In the genomic region with DNA sequence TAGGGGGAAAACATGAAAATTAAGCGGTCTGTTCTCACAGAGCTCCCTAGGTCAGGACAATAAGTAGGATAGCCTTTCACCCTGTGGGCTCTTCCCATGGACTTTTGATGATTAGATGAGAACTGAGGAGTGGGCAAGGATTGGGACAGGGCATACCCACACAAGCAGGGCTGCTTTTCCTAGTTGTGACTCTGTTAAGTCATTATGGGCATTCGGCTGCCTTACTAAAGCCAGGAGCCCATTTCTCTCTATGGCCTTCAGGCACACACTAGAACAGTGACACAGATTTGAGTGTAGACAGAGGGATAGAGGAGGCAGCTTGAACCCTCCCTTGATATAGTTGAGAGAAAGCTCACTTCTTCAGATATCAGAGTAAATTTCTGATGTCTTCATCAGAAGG, we compare ENCODE assay signal across 18 mouse cellular contexts. TPM values are rescaled to one million over a fixed set of nuclear protein-coding genes. Genes with fewer than 3 reads are reported as not detected.
"Had no signal": no experiment of that assay in that cellular context is flagged by ENCODE, and none has a peak within 500 bp of the region (broad histone marks: within the 10 kb centered on the region; RNA-seq: fewer than 3 reads in every experiment).

No protein-coding gene starts in this region.

- DNase-seq: kidney, adult 8-10 months; kidney, postnatal 25 days; layer of hippocampus, adult 9-11 months; lung, embryonic 14.5 days; lung, postnatal 10 days; lung, postnatal 4 days; midbrain, embryonic 14.5 days; retina, postnatal 1 day; right cerebral cortex, postnatal 4 days; spleen, adult 18-20 months; thymus, adult 18-20 months; thymus, postnatal 14 days had no signal

- H3K4me3 ChIP-seq: limb, embryonic 15.5 days; liver, embryonic 12.5 days; midbrain, embryonic 10.5 days; neural tube, embryonic 13.5 days had no signal

- H3K27me3 ChIP-seq: limb, embryonic 15.5 days; liver, embryonic 12.5 days; neural tube, embryonic 13.5 days had no signal

- H3K4me1 ChIP-seq: liver, embryonic 12.5 days had no signal

- H3K27ac ChIP-seq: limb, embryonic 15.5 days; liver, embryonic 12.5 days; midbrain, embryonic 10.5 days; neural tube, embryonic 13.5 days had no signal

RNA-seq across cellular contexts. Expression of a gene that starts 57.2 kb away (rescaled TPM):
- total RNA-seq: megakaryocyte, adult 5-6 weeks; monocyte, adult 5-6 weeks had no signal
